Mouse (Mus musculus) urinary bladder, postnatal 14 days (tissue): ENCODE data around the gene Rasa3.

ENCODE experiments used
- DNase-seq: peaks from one replicate; pipeline ENCODE4 v3.0.0; 2021; ENCODE audit warnings: low spot score

Rasa3 gene

DNA sequence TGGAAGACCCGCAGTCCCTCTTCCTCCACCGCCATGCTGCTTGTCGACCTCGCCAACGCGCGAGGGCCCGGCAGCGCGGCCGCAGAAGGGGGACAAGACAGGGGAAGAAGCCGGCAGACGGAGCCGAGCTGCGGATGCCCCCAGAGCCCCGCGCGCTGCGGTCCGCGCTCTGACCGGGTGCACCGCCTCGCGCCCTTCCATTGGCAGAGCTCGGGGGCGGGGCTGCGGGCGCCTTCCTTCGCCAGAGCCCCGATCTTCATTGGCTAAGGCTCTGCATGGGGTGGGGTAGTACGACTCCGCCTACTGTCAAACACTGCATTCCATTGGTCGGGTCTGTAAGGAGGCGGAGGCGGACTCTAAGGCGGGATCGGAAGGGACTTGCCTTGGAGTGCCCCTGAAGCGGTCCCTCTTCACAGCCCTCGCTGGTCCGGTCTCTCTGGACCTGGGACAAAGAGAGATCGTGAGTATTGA, at the start of gene Rasa3:
TSS of gene Rasa3 (minus strand) at position 191 of the 471 bp plus-strand sequence.
- peak; percentile 95 for DNase-seq

DNA sequence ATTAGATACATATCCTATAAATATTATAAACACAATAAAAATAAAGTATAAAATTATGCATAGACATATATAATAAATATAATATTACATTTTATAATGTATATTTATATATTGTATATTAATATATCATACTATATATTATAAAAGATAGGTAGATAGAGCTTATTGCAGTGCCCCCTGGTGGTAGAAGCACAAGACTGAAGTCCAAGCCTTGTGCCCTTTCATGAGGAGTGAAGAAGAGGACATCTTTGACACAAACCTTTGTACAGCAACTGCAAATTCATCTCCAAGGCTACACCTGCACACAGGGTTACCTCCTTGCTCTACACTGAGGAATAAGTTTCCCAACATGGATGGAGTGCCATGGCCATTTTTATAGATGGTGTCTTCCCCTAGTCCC, 48.3 kb upstream of the Rasa3 start:
- DNase-seq = peak; percentile 53

DNA sequence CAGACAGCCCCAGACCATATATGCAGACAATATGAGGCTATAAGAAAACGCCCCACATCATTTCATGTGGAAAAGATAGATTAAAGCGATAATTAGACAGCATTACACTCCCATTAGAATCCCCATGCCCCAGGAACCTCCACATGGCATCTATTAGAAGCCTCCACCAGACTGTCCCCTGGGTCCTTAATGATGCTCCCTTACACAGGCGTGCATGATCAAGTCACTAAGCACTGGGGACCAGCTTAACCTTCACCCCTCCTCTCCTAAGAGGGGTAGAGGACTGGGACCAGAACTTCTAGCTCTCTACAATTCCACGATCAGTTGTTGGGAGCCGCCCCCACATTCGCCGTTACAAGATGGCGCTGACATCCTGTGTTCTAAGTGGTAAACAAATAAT, 41.6 kb upstream of the Rasa3 start:
- DNase-seq = no peak

DNA sequence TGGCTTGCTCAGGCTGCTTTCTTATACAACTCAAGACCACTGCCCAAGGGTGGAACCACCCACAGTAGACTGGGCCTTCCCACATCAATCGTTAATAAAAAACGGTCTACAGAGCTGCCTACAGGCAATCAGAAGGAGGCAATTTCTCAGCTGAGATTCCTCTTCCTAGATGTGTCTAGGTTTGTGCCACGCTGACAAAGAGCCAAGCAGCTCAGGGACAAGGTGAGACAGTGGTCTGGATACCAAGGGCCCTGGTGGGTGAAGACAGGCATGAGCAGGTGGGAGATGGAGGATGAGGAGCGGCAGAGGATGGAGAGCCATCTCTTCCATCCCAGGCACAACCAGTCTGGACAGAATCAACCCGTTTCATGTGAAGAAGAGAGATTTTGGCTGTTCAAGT, 31.1 kb upstream of the Rasa3 start:
- no peak for DNase-seq

DNA sequence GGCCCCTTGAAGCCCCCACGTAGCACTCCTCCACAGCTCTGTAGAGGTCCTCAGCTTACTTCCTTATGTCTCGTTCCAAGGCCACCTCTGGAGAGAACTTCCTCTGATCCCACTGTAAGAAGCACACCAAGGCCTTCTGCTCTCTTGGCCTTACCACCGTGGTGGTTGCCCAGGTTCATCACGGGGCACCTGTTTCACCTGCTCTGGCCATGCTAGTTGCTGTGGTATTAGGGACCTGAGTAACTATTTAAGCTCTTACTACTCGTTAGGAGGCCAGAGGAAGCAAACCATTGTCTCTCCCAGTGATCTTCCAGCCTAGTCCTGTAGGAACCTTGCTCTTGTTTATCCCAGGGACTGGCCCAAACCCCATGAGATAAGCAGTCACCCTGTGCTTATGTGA, 29.5 kb upstream of the Rasa3 start:
- DNase-seq = no peak

DNA sequence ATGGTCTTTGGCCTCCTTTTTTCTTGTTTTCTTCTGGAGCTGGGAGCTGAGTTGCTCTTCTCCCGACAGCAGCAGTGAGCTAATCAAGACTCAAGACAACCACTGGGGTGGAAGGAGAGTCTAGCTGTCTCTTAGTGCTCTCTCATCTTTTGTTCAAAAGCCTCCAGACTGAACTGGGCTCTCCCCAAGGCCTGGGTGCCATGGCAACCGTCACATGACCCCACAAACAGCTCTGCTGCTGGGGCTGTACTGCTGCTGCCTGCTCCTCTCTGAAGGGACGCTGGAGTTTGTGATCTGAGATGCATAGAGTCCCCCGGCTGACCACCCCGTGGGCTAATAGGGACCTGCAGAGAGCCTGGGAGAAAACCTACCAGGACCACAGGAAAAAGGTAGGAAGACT, 28.3 kb upstream of the Rasa3 start, which contains the start of gene Cfap97d2:
TSS of gene Cfap97d2 (plus strand) at position 222 of the 400 bp plus-strand sequence.
- DNase-seq = peak; percentile 19

DNA sequence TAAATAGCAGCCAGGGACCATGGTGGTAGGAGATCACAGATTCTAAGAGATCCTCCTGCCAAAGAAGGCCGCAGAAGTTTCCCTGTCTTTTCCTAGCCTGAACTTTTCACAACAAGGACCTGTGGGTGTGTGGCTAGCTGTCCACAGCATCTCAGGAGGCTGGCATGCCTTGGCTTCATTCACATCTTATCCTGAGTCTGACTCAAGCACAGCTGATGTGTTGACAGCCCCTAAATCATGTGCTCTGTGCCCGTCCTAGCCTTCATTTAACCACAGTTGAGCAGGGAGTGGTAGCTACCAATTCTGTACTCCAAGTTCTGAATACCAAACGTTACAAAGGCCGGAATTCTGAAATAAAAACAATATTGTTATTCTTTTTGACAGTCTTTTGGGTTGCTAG, 26.9 kb upstream of the Rasa3 start:
- no peak for DNase-seq

DNA sequence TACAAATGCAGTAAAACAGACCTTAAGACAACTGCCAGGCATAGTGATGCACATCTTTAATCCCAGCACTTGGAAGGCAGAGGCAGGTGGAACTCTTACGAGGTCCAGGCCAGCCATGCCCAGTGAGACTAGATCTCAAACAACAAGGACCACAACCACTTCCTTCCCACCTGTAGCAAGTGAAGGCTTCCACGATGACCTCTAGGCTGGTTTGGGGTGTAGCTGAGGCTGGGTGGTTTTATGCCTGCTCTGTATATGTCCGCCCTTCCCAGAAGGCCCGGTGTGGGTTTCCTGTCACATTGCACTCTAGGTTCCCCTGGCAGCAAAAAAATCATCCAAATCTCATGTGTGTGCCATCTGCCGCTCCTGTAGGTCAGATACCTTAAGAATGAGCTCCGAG, 26.4 kb upstream of the Rasa3 start:
- no peak for DNase-seq

DNA sequence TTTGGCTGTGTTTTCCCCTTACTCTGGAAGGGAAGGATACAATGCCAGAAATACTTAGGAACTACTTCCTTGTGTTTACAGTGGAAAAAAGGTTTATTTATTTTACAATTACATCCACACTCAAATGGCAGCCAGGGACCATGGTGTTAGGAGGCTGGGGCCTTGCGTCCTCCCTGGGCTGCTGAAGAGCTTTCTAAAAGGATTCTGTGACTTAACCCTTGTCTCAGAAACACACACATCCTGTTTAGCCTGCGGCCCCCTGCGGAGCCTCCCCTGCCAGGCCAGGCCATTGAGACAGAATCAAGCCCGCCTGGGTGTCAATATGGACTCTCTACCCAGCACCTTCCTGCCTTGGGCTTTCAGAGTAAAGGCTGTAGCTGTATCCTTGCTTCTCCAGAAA, 25.4 kb upstream of the Rasa3 start:
- no peak for DNase-seq

DNA sequence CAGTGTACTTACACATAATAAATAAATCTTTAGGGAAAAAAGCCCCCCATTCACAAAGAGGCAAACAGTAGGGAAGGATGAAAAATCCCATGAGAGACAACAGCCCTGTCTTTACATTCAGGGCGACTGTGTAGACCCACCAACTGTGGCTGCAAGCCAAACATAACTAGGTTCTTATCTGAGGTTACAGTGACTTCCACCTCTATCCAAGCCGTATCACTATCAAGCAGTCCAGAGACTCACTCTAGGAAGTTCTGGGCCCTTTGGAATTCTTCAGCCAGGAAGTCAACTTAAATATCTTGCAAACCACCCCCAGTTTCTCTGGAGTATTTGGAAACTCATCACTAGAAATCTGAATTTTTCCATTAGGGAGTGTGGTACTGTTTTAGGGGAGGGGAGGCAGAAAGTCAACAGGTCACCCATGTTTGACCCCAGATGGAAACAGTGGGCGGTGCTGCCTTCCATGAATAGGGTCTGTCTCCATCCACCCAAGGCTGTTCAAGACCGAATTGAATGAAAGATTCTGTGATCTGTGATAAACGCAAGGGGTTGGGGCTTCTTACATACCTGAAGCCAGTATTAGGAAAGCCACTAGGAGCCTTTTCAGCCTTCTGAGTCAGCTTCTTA, 22.0 kb upstream of the Rasa3 start:
- no peak for DNase-seq

DNA sequence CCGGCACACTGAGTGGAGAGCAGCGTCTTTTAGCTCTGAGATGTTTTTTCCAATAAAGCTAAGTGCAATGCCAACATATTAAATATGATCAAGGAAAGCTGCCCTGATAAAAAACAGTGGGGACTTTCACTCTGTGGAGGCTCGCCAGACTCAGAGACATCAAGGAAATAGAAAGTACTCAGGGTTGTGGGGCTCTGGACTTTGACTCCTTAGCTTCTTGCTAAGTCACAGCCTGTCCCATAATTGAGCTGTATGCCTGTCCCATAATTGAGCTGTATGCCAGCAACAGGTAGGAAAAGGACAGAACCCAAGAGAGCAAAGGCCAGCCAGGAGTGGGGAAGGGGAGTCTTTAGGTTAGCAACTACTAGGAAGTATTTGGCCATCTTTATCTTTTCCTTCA, 20.9 kb upstream of the Rasa3 start:
- no peak for DNase-seq

DNA sequence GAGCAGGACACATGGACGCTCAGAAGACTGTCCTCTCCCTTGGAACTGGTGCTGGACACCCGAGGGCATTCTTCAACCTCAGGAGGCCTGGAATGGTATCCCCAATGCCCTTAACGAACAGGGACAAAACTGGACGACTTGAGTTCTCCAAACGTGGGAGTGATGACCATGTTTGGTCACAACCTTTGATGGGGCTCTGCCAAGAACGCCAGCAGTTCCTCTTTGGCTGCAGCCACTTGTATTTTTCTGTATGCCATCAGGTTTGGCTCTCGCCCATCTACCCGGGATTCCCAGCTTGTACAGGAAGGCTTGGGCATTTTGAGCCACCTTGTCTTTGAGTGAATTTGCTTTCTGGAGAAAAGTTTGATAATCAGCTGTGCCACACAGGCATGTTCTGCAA, 20.3 kb upstream of the Rasa3 start:
- peak; percentile 44 for DNase-seq

DNA sequence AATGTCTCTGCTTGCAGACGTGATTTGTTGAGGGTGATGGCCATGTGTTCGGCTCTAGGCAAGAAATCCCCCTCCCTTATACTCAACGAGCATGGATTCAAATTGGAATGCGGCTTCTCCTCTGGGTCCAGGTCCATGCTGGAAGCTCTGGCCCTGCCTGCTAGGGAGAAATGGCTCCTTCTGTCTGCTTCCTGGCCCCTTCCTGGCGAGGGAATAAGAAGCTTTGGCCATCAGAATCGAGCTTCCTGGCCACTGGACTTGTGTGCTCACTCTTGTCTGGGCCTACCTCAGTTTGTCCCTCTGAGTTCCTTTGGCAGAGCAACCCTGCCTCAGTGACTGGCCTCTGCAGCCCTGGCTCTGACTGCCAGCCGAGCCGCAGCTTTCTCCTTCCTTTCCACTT, 19.8 kb upstream of the Rasa3 start:
- DNase-seq = no peak

DNA sequence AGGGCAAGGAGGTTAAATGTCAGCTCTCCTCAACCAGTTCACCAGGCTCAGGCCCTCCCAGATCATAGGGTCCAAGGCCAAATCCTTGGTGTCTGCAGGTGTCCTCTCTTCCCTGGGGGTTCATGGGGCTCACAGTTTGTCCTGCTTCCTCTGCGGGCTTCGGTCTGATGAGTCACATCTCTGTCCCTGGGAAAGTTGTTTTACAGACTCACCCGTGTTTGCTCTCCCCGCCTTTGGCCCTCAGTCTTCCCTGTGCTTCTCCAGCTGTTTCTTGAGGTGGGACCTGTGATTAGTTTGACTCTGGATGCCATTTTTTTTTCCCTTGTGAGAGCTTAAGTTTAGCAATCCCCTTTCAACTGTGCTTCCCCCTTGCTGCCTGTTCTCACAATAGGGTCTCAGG, 18.8 kb upstream of the Rasa3 start:
- DNase-seq = no peak

DNA sequence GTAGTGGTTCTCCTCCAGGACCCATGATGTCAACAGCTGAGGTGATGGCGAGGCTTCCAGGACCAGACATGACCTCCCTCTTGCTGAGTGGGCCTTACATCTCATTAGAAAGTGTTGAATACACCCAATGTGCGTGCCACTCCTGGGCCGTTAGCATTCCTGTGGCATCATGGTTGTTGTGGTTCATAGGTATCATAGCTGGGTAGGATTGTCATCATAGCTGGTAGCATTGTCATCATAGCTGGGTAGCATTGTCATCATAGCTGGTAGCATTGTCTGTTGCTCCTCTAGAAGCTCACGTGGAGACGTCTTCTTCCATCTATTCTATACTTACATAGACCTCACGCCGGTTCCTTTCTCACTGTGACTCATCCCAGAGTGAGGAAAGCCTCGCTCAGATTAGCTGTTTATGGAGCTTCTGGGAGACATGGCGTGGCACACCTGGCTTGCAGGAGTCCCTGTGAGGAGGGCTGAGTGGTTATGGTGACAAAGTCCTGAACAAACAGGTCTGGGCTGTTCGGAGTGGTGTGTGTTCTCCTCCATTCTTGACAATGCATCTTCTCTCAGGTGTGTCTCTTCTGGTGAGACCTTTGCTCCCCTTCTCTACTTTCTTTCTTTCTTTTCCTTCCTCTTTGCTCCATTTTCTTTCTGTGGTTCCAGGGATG, 17.9 kb upstream of the Rasa3 start:
- no peak for DNase-seq

DNA sequence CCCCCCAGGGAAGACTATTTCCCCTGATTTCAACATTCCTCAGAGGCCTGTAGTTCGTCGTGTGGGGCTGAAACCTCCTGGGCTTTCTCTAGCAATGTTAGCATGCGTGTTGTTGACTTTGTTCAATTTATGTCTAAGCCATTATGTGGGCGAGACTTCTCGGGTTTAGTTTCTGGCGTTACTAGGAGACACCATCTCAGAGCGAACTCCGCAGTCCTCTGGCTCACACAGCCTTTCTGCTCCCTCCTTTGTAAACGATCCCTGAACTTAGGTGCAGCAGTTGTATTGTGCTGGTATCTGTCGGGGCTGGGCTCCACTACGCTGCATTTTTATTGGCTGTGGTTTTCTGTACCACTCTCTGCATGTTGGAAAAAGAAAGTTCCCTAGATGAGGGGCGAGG, 17.3 kb upstream of the Rasa3 start:
- no peak for DNase-seq

DNA sequence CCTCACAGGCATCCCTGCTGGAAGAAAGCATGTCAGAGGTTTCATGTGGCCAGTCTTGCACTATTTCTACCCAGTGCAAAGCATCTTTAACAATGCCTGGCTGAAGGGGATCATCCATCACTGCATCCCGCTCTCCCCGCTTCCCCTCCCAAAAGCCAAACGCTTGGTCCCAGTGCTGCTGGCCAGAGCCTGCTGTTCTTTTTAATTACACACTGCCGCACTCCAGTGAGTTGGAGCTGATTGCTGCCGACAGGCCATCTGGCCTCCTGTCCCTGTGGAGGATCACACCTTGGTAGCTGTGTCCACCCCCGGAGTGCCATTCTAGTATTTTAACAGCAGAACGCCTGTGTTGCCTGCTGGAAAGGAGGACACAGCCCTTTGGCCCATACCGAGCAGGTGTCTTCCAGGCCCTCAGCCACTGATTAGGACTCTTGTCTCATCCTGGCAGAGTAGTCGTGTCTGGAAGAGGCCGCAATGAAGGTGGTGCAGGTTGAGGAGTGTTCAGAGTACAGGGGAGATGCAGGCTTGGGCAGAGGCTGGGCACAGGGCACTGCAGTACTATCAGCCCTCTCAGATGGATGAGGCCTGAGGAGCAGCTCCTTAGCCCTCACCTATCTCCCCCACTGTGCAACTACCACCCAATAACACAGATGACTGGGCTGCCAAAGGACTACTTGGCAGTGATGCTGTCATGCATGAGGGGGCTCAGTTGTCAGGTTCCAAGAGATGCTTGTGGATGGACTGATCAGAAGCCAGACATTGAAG, 15.1 kb upstream of the Rasa3 start:
- DNase-seq = no peak

DNA sequence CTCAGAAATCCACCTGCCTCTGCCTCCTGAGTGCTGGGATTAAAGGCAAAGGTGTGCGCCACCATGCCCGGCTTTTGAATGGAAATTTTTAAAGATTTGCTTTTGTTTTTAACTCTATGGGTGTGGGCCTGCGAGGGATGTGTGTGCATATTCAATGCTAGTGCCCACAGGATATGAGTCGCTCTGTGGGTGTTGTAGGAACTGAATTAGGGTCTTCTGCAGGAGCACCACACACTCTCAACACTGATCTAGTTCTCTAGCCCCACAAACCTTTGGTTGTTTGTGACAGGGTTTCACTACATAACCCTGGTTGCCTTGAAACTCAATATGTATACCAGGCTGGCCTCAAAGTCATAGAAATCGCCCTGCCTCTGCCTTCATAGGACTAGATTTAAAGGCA, 11.9 kb upstream of the Rasa3 start:
- DNase-seq = no peak

DNA sequence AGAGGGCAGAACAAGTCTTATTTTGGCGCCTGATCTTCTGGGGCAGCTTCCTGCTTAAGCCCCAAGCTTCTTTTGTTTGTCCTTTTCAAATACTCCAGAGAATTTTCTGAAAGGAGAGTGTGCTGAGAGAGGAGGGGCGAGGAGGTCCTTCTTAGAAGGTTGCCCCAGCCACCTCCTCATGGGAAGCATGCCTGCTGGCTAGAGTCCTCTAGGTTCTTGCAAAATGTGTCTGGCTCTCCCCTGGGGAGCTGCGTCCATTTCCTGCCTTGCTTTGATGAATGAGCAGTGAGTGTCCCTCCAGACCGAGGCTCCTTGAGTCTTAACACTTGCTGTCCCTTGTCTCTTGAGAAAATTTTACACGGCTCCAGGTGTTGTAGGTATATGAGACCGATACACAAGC, 11.1 kb upstream of the Rasa3 start:
- peak; percentile 47 for DNase-seq

DNA sequence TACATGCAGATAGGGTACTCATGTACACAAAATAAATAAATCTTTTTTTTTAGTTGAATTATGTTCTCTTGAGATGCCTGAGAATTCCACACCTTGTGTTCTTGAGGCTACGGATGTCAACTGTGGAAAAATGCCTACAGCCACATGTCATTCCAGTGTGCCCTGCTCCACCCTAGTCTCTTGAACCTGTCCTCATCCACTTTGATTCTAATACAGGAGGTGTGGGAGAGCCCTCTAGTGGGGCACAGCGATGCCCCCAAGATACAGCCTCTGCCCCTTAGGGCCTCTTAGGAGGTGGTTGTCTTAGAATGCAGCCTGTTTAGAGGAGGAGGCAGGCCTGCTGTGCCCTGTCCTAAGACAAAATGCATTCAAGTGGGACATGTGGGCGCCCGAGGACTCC, 10.5 kb upstream of the Rasa3 start:
- no peak for DNase-seq

DNA sequence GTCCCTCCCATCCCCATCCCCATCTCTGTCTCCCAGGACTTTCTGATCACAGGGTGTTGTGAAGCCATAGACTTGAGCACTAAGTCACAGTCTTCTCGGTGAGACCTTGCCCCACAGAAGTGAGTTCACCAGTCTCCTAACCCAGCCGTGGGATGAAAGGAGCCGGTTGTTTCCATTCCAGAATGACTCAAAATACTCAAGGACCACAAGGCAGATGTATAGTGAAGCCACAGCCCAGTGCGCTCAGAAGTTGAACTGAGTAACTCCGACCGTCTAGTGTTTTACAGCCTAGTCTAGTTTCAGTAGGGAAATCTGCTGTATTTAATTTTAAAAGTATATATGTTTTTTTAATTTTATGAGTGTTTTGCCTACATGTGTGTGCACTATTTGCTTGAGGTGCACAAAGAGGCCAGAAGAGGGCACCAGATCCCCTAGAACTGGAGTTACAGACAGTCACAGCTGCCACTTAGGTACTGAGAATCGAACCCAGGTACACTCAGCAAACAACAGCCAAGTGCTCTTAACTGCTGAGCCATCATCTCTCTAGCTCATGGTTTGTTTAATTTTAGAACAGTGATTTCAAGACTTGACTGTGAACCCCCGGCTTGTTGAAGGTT, 9.8 kb upstream of the Rasa3 start:
- no peak for DNase-seq

DNA sequence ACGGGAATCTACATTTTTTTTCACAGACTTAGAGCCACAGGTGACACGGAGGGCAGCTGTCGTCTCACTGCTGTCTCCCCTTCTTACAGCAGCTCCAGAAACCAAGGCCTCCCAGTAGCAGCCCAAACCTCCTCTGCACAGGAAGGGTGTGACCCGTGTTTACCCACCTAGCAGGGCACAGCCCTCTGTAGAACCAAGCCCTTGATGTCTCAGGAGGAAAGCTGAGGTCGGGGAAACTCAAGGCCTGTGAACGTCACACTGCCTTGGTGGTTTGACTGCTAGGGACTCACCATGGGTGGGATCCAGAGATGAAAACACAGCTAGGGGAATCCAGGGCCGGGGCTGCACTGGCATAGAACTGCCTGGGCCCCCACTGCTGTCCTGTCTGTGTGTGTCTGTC, 9.0 kb upstream of the Rasa3 start:
- DNase-seq = no peak
